Mouse (Mus musculus) T-helper 2 cell (primary cell): ENCODE measurements around the gene Wscd1.

Experiments used
- in situ Hi-C: fragments of 300-600 bp; cut with MboI, MseI; formaldehyde crosslinking; loops from one replicate; pipeline ENCODE4 v1.15.1; 2025; ENCODE audit warnings: high pct_unique_total_duplicates

The Wscd1 gene

GRCm38 (mm10) chr11:71822031-71822430, 72.3 kb downstream of the Wscd1 start:
- in situ Hi-C loops, result no loop called here

- in situ Hi-C loops, result no loop called here
Observed at GRCm38 (mm10) chr11:71824971-71825370, 75.3 kb downstream of the Wscd1 start.
